Mouse (Mus musculus): Measurements from ENCODE around the gene Epb41. TPM values are rescaled to one million over a fixed set of nuclear protein-coding genes. Genes with fewer than 3 reads are reported as not detected.

Gene Epb41
- 74.4 and 80.1 TPM in 2 replicates for polyA plus RNA-seq (2015; fragmentation: Nextera tagmentation; extraction: Ambion mirVana)

DNA sequence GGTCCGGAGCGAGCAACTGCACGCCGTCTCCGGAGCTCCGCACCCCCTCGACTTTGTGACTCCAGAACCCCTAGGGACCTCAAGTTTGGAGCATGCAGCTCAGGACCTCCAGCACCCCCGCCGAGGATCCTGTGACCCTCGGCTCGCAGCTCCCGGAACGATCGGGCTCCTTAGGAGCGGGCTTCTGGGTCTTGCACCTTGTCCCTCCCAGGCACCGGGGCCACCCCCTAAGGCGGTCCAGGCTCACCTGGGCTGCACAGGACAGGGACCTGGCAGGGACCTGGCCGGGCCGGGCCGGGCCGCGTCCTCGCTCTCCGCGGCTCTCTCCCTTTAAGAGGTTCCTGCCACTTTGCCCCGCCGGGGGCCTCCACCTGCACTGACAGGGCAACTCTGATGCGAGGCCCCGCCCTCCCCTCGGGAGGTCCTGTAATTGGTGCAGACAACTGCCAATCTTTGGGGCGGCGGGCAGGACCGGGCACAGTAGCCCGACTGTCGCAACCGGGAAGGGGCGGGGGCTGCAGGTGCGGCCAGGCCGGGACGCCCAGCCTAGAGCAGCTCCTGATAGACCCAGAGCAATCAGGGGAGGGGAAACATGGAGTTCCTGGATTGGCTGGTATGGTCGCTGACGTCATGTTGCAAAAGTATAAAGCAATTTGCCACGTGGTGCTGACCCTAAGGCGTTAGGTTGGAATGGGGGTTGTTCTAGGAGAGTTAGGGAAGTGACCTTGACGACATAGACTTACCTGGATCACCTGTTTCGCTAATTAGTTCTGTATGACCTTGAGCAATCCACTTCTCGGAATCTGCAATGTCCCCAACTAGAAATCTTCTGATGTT lies at the start of gene Epb41:
TSS of gene Epb41 (minus strand) at position 389 of the 837 bp plus-strand sequence.
- WGBS, result 2% methylated on average over 47 of the region's 47 CpGs
- ATAC-seq (replicated peaks), result peak; percentile 93
- no peaks in the 10 kb centered on the region for H3K36me3 ChIP-seq (replicated peaks)
- peak within 1 kb of the TSS; percentile 54 for H3K9ac ChIP-seq
- peaks cover 22% of the 10 kb centered on the region for H3K4me1 ChIP-seq
- H3K4me3 ChIP-seq, result peak within 1 kb of the TSS; percentile 79
- no peak within 1 kb of the TSS for H3K27ac ChIP-seq
- peak within 1 kb of the TSS; percentile 100 for H3K4me2 ChIP-seq
- peaks cover 19% of the 10 kb centered on the region for H3K27me3 ChIP-seq (replicated peaks)
- H3K9me3 ChIP-seq, result no peaks in the 10 kb centered on the region

DNA sequence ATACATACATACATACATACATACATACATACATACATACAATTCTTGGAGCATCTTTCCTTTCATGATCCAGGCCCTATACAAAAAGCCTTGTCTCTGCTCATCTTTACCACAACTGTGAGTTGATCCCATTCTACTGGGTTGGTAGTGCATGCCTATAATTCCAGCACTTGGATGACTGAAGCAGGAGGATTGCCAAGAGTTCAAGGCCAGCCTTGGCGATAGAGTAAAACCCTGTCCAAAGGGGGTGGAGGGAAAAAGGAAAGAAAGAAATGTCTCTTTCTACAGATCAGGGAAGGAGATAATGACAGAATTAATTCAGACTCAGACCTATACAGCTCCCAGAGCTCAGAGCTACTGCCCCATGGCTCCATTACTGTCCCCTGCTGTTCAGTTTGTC lies 48.0 kb upstream of the Epb41 start:
- H3K27me3 ChIP-seq (replicated peaks), result no peaks in the 10 kb centered on the region
- no peak overlapping the region for H3K27ac ChIP-seq
- no peak for ATAC-seq (replicated peaks)
- H3K9ac ChIP-seq, result no peak overlapping the region
- H3K4me3 ChIP-seq, result no peak overlapping the region
- WGBS, result 80% methylated on average over 1 of the region's 1 CpGs
- H3K9me3 ChIP-seq, result no peaks in the 10 kb centered on the region
- H3K4me2 ChIP-seq, result no peak overlapping the region
- no peaks in the 10 kb centered on the region for H3K36me3 ChIP-seq (replicated peaks)
- no peaks in the 10 kb centered on the region for H3K4me1 ChIP-seq

DNA sequence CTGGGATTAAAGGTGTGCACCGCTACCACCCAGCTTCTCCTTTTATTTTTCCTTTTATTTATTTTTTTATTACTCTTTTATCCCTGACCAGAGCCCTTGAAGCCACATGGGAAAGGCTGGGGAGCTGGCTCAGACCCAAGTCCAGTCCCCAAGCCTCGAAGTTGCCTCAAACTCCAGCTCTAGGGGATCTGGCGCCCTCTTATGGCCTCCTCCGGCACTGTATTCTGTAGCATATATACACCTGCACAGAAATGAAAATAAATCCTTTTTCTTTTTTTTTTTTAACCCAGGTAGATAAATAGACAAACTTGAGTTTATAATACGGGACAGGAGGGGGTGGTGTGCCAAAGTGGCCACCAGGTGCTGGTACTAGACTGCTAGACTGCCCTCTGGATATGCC lies 46.6 kb upstream of the Epb41 start:
- no peak overlapping the region for H3K4me3 ChIP-seq
- no peaks in the 10 kb centered on the region for H3K36me3 ChIP-seq (replicated peaks)
- no peak overlapping the region for H3K4me2 ChIP-seq
- no peaks in the 10 kb centered on the region for H3K4me1 ChIP-seq
- no peak overlapping the region for H3K9ac ChIP-seq
- H3K27me3 ChIP-seq (replicated peaks), result no peaks in the 10 kb centered on the region
- no peak overlapping the region for H3K27ac ChIP-seq
- no peak for ATAC-seq (replicated peaks)
- 80% methylated on average over 5 of the region's 5 CpGs for WGBS
- no peaks in the 10 kb centered on the region for H3K9me3 ChIP-seq

DNA sequence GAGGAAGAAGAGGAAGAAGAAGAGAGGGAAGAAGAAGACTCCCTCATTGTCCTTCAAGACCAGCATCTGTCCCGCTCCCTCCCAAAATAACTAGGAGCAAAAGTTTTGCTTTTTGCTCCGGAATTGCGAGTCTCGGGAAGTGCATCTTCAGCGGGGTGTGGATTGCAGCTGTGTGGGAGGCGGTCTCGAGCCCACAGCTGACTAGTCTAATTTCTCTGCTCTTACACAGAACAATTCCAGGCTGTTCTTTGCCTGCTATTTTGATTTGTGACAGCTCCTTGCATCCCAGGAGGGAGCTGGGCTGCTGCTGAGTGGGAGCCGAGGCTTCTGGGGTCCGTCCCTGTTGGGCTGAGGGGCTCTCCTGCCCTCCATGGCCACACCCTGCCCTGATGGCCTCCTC lies 44.4 kb upstream of the Epb41 start:
- no peak for ATAC-seq (replicated peaks)
- no peak overlapping the region for H3K27ac ChIP-seq
- WGBS, result 74% methylated on average over 9 of the region's 9 CpGs

DNA sequence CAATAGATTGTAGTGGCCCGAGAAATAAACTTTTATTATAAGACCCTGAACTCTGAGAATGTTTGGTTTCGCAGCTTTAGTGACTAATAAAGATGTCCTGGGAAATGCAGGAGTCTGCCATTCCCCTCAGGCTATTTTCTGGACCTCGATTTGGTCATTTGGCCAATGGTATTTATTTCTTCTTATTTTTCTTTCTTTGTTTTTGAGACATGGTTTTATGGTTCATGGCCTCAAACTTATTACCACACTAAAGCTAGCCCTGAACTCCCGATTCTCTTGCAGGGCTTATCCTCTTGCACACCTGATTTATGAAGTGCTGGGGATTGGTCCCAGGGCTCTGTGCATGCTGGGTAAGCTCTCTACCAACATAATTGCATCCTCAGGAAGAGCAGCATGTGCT lies 41.2 kb upstream of the Epb41 start:
- no peaks in the 10 kb centered on the region for H3K27me3 ChIP-seq (replicated peaks)
- no peak overlapping the region for H3K9ac ChIP-seq
- no peak overlapping the region for H3K4me2 ChIP-seq
- H3K4me1 ChIP-seq, result no peaks in the 10 kb centered on the region
- no peak for ATAC-seq (replicated peaks)
- H3K4me3 ChIP-seq, result no peak overlapping the region
- no peaks in the 10 kb centered on the region for H3K9me3 ChIP-seq
- H3K27ac ChIP-seq, result no peak overlapping the region
- WGBS, result 89% methylated on average over 4 of the region's 4 CpGs
- no peaks in the 10 kb centered on the region for H3K36me3 ChIP-seq (replicated peaks)

More for the DNA sequence above, 44.4 kb upstream of the Epb41 start:
- H3K4me2 ChIP-seq, result no peak overlapping the region
- H3K9ac ChIP-seq, result no peak overlapping the region
- no peaks in the 10 kb centered on the region for H3K36me3 ChIP-seq (replicated peaks)
- no peaks in the 10 kb centered on the region for H3K27me3 ChIP-seq (replicated peaks)
- H3K4me1 ChIP-seq, result no peaks in the 10 kb centered on the region
- H3K4me3 ChIP-seq, result no peak overlapping the region
- no peaks in the 10 kb centered on the region for H3K9me3 ChIP-seq

DNA sequence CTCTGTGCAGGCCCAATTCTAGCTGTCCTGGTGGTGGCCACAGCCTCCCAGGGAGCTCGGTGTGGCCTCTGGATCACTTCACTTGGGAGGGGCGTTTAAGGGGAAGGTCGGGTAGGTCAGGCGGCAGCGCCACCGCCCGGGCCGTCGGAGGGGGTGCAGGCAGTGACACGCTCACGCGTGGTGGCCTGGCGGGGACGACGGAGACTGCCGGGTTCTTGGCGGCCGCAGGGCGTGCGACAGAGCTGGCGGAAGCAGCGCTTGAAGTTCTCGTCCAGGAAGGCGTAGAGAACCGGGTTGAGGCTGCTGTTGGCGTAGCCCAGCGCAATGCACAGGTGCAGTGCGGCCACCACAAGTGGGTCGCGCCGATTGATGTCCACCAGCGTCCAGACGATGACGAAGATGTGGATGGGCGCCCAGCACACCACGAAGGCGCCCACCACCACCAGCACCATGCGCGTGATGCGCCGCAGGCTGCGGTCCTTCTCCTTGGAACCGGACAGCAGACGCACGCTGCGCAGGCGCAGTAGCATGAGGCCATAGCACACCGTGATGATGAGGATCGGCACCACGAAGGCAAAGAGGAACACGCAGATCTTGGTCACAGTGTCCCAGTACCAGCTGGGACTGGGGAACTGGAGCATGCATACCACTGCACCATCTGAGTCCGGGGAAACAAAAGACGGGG lies 38.4 kb upstream of the Epb41 start:
- Histone ChIP-seq H3K4me1 (0 out of 2 replicates have a peak, but pooled peaks cover 3% of the 10 kb centered on the region), H3K4me2 (peak overlapping the region; percentile 49), H3K9ac (no peak overlapping the region), H3K27me3 (replicated peaks) (no peaks in the 10 kb centered on the region), H3K36me3 (replicated peaks) (no peaks in the 10 kb centered on the region), H3K27ac (no peak overlapping the region), H3K9me3 (no peaks in the 10 kb centered on the region), H3K4me3 (peak overlapping the region; percentile 32)
- WGBS, result 40% methylated on average over 53 of the region's 53 CpGs
- no peak for ATAC-seq (replicated peaks)

DNA sequence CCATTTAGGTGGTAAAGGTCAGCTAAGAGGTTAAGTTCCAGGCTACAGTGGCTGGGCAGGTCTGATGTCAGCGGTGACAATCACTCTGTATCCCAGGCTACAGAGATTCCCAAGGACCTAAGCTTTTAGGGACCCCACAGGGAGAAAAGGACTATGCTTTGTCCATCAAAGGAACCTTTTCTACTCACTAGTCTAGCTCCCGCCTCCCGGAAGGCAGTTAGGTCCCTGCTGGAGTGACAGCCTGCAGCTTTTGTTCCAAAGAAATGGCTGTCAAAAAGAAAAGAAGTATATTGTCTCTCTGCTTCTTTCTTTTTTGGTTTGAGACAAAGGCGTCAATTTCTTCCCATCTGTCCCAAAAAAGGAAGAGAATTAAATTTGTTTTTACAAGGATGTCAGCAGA lies 36.1 kb upstream of the Epb41 start:
- Histone ChIP-seq H3K27me3 (replicated peaks) (no peaks in the 10 kb centered on the region), H3K36me3 (replicated peaks) (no peaks in the 10 kb centered on the region), H3K9ac (no peak overlapping the region), H3K4me3 (no peak overlapping the region), H3K27ac (no peak overlapping the region), H3K4me1 (0 out of 2 replicates have a peak, but pooled peaks cover 3% of the 10 kb centered on the region), H3K9me3 (no peaks in the 10 kb centered on the region), H3K4me2 (no peak overlapping the region)
- 22% methylated on average over 4 of the region's 4 CpGs for WGBS
- no peak for ATAC-seq (replicated peaks)

DNA sequence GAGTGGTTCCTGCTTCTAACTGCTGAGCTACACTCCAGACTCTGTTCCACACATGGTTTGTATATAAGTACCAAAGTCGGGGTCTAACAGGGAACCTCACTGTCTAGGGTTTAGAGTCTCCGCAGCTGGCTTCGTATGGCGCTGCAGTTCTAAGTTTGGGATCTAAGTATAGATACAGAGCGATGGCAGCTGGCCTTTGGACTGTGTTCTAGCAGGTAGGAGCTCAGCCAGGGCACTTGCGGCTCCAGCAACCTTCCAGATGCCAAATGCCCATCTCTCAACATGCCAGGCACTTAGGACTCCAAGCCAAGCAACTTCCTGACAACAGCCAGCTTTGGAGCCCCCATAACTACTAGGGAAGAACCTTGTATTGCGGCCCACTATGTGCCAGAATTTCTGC lies 33.1 kb upstream of the Epb41 start:
- no peak overlapping the region for H3K9ac ChIP-seq
- H3K36me3 ChIP-seq (replicated peaks), result no peaks in the 10 kb centered on the region
- 96% methylated on average over 7 of the region's 7 CpGs for WGBS

DNA sequence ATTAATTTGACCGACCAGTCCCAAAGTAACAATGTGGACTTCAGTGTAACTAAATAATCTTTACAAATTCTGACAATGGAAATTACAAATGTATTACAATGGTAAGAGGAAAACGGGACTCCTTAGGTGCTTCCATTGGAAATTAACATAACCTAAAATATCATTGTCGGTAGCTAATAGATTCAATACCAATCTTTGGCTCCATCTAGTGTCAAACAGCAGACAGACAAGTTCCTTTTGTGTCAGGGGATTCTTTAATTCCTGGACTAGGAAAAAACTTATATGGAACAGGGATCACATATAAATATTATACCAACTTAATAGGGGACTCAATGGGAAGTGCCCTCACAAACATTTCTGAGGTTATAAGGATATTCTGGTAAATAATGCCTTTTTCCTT lies 26.0 kb upstream of the Epb41 start:
- Histone ChIP-seq H3K4me2 (no peak overlapping the region), H3K4me1 (no peaks in the 10 kb centered on the region), H3K4me3 (no peak overlapping the region), H3K27me3 (replicated peaks) (no peaks in the 10 kb centered on the region), H3K36me3 (replicated peaks) (no peaks in the 10 kb centered on the region), H3K27ac (no peak overlapping the region), H3K9me3 (no peaks in the 10 kb centered on the region), H3K9ac (no peak overlapping the region)
- WGBS, result 30% methylated on average over 3 of the region's 3 CpGs
- ATAC-seq (replicated peaks), result no peak

More for the DNA sequence above, 33.1 kb upstream of the Epb41 start:
- Histone ChIP-seq H3K9me3 (no peaks in the 10 kb centered on the region), H3K4me3 (no peak overlapping the region), H3K4me2 (no peak overlapping the region), H3K27me3 (replicated peaks) (no peaks in the 10 kb centered on the region), H3K27ac (no peak overlapping the region), H3K4me1 (0 out of 2 replicates have a peak, but pooled peaks cover 3% of the 10 kb centered on the region)
- no peak for ATAC-seq (replicated peaks)

DNA sequence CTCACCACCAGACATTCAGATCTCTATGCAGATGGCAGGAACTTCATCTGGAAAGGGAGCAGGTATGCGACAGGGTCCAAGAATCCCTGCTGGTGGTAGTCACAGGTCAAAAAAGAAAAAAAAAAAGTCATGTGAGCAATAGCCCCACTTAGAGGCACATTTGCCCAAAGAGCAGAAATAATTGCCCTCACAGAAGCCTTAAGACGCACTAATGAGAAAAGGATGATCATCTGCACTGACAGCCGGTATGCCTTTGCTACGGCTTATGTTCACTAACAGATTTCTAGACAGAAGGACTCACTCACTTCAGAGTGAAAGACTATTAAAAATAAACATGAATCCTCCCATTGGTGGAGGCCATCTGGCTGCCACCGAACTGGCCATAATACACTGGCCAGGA lies 24.4 kb upstream of the Epb41 start:
- no peak overlapping the region for H3K27ac ChIP-seq
- H3K36me3 ChIP-seq (replicated peaks), result no peaks in the 10 kb centered on the region
- H3K27me3 ChIP-seq (replicated peaks), result no peaks in the 10 kb centered on the region
- 74% methylated on average over 5 of the region's 5 CpGs for WGBS
- H3K9me3 ChIP-seq, result no peaks in the 10 kb centered on the region
- H3K4me3 ChIP-seq, result no peak overlapping the region
- no peak overlapping the region for H3K4me2 ChIP-seq
- H3K9ac ChIP-seq, result no peak overlapping the region
- H3K4me1 ChIP-seq, result no peaks in the 10 kb centered on the region
- ATAC-seq (replicated peaks), result no peak

DNA sequence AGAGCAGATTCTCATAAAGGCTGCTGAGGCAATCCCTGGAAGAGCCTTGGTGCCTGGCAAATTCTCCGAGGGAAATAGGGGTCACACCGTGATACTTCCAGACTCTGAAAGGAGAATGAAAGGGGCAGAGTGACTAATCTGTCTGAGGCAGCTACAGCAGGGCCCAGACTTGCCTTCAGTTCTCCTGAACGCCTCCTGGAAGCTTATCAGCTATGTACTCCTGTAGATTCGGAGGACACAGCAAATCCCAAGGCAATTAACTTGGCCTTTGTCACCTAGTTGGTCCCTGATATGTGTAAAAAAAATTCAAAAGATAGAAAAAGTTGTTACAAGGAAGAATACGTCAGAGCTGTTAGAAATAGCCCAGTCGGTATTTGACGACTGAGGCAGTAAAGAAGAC lies 19.9 kb upstream of the Epb41 start:
- no peak for ATAC-seq (replicated peaks)
- WGBS, result 69% methylated on average over 7 of the region's 7 CpGs
- no peaks in the 10 kb centered on the region for H3K36me3 ChIP-seq (replicated peaks)

DNA sequence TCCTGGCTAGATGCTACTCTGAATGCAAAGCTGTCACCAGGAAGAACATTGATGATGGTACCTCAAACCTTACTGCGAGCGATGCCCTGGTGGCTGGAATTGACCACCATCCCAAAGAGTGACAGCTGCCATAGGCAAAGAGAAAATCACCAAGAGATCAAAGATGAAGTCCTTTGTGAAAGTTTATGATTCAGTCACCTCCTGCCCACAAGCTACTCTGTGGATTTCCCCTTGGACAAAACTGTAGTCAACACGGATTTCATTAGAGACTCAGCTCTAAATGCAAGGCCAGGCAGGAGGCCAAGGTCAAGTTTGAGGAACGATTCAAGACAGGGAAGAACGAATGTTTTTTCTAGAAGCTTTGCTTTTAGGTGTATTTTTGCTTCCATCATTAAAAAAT lies 18.8 kb upstream of the Epb41 start:
- Histone ChIP-seq H3K9ac (no peak overlapping the region), H3K27me3 (replicated peaks) (no peaks in the 10 kb centered on the region), H3K4me2 (no peak overlapping the region), H3K27ac (no peak overlapping the region), H3K4me1 (no peaks in the 10 kb centered on the region), H3K9me3 (no peaks in the 10 kb centered on the region), H3K4me3 (no peak overlapping the region), H3K36me3 (replicated peaks) (no peaks in the 10 kb centered on the region)
- ATAC-seq (replicated peaks), result no peak
- 91% methylated on average over 5 of the region's 5 CpGs for WGBS

More for the DNA sequence above, 19.9 kb upstream of the Epb41 start:
- no peak overlapping the region for H3K9ac ChIP-seq
- H3K27ac ChIP-seq, result no peak overlapping the region
- H3K27me3 ChIP-seq (replicated peaks), result no peaks in the 10 kb centered on the region
- no peak overlapping the region for H3K4me2 ChIP-seq
- no peak overlapping the region for H3K4me3 ChIP-seq
- no peaks in the 10 kb centered on the region for H3K4me1 ChIP-seq
- no peaks in the 10 kb centered on the region for H3K9me3 ChIP-seq
